Mouse (Mus musculus) kidney, embryonic 14.5 days (tissue): ENCODE results near the gene Cbr2. TPM values are rescaled to one million over a fixed set of nuclear protein-coding genes. Genes with fewer than 3 reads are reported as not detected.

Experiments
- ATAC-seq: fragments of 200-750 bp; cut with Nextera tagmentation; 2 replicates; pipeline ENCODE4 v1.8.0; 2017; ENCODE audit warnings: moderate number of reproducible peaks, mild to moderate bottlenecking, moderate TSS enrichment, moderate library complexity; ENCODE audit not compliant: low FRiP score, low TSS enrichment
- H3K27ac ChIP-seq: fragments of 300-500 bp; sonication (generic); 2 replicates; pipeline ENCODE4 v1.5.1; 2014; ENCODE audit warnings: low read depth, mild to moderate bottlenecking, low read length, moderate library complexity, mixed read lengths
- H3K27me3 ChIP-seq: fragments of 300-500 bp; sonication (generic); 2 replicates; pipeline ENCODE4 v1.6.1; 2014; ENCODE audit warnings: mild to moderate bottlenecking, low read length; ENCODE audit not compliant: control insufficient read depth, insufficient read depth
- H3K36me3 ChIP-seq: fragments of 300-500 bp; sonication (generic); 2 replicates; pipeline ENCODE4 v1.6.1; 2014; ENCODE audit warnings: low read length, mixed read lengths; ENCODE audit not compliant: control insufficient read depth, insufficient read depth
- H3K4me1 ChIP-seq: fragments of 300-500 bp; sonication (generic); 2 replicates; pipeline ENCODE4 v1.6.1; 2014; ENCODE audit warnings: low read length, mixed read lengths; ENCODE audit not compliant: control insufficient read depth, insufficient read depth
- H3K4me2 ChIP-seq: fragments of 300-500 bp; sonication (generic); replicated peaks from 2 replicates; pipeline ENCODE4 v1.6.1; 2014; ENCODE audit warnings: low read depth, mild to moderate bottlenecking, low read length
- H3K4me3 ChIP-seq: fragments of 300-500 bp; sonication (generic); 2 replicates; pipeline ENCODE4 v1.5.1; 2014; ENCODE audit warnings: mild to moderate bottlenecking, low read length
- H3K9ac ChIP-seq: fragments of 300-500 bp; sonication (generic); 2 replicates; pipeline ENCODE4 v1.6.1; 2014; ENCODE audit warnings: low read depth, mild to moderate bottlenecking, low read length, moderate library complexity
- H3K9me3 ChIP-seq: fragments of 300-500 bp; sonication (generic); 2 replicates; pipeline ENCODE4 v1.6.1; 2016; ENCODE audit warnings: low read length; ENCODE audit not compliant: control insufficient read depth
- WGBS: fragments of 180-500 bp; shearing (Covaris S2); extraction: QIAGEN DNeasy Blood & Tissue Kit; methylation state at CpG from one replicate; pipeline ENCODE4 v1.1.7; 2014; 5-methylcytosine and 5-hydroxymethylcytosine counted together
- polyA plus RNA-seq: library from polyadenylated mRNA; unstranded; fragments of >200 nt; fragmentation: Nextera tagmentation; extraction: Ambion mirVana; gene quantifications from 2 replicates; pipeline ENCODE4 v1.2.1, GENCODE M21; 2014

Gene Cbr2
- polyA plus RNA-seq, 1 experiment from 2014 or later, result 0.47 TPM

- no peak for ATAC-seq
- WGBS, result 24% methylated on average over 5 of the region's 5 CpGs
Measured at GRCm38 (mm10) chr11:120707969-120708368, 23.9 kb downstream of the Cbr2 start.

GRCm38 (mm10) chr11:120707225-120707624 lies 24.7 kb downstream of the Cbr2 start:
- H3K9ac ChIP-seq, result 0 out of 2 replicates have a peak overlapping the region, but pooled peaks have one; percentile 28

More at GRCm38 (mm10) chr11:120707969-120708368, 23.9 kb downstream of the Cbr2 start:
- Histone ChIP-seq H3K36me3 (peaks cover 18% of the 10 kb centered on the region), H3K4me2 (no peak overlapping the region), H3K4me1 (peaks cover 55% of the 10 kb centered on the region), H3K4me3 (no peak overlapping the region), H3K27me3 (no peaks in the 10 kb centered on the region), H3K9me3 (no peaks in the 10 kb centered on the region), H3K9ac (no peak overlapping the region), H3K27ac (peak overlapping the region; percentile 55)

DNA sequence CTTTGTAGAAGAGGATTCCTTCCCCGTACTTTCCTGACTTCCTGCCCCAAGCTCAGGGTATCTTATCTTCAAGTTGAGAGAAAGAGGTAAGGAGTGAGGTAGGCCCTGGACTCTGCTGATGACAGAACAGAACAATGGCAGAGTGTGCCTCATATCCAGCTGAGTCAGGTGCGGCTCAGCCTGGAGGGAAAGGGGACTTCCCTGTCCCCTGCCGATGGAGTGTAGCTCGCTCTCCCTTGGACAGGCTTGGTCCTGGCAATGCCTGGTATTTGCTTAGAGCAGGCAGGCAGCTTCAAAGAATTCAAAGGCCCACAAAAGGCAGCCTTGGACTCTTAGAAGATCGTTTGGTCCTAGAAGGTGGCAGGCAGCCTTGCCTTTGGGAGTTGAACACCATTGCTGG lies 25.8 kb downstream of the Cbr2 start:
- Histone ChIP-seq H3K9ac (peak overlapping the region; percentile 28; the same call in 1 of the 2 replicates), H3K27me3 (no peaks in the 10 kb centered on the region), H3K27ac (peak overlapping the region; percentile 71; the same call in 1 of the 2 replicates), H3K4me2 (no peak overlapping the region), H3K9me3 (no peaks in the 10 kb centered on the region), H3K36me3 (peaks cover 27% of the 10 kb centered on the region), H3K4me3 (no peak overlapping the region), H3K4me1 (peaks cover 49% of the 10 kb centered on the region)
- WGBS, result 60% methylated on average over 5 of the region's 5 CpGs
- ATAC-seq, result no peak

More at GRCm38 (mm10) chr11:120707225-120707624, 24.7 kb downstream of the Cbr2 start:
- Histone ChIP-seq H3K27me3 (no peaks in the 10 kb centered on the region), H3K4me2 (no peak overlapping the region), H3K36me3 (peaks cover 22% of the 10 kb centered on the region), H3K4me1 (peaks cover 49% of the 10 kb centered on the region), H3K9me3 (no peaks in the 10 kb centered on the region), H3K27ac (peak overlapping the region; percentile 71), H3K4me3 (no peak overlapping the region)
- ATAC-seq, result no peak; the same call in 1 of the 2 replicates
- WGBS, result 3% methylated on average over 12 of the region's 12 CpGs

DNA sequence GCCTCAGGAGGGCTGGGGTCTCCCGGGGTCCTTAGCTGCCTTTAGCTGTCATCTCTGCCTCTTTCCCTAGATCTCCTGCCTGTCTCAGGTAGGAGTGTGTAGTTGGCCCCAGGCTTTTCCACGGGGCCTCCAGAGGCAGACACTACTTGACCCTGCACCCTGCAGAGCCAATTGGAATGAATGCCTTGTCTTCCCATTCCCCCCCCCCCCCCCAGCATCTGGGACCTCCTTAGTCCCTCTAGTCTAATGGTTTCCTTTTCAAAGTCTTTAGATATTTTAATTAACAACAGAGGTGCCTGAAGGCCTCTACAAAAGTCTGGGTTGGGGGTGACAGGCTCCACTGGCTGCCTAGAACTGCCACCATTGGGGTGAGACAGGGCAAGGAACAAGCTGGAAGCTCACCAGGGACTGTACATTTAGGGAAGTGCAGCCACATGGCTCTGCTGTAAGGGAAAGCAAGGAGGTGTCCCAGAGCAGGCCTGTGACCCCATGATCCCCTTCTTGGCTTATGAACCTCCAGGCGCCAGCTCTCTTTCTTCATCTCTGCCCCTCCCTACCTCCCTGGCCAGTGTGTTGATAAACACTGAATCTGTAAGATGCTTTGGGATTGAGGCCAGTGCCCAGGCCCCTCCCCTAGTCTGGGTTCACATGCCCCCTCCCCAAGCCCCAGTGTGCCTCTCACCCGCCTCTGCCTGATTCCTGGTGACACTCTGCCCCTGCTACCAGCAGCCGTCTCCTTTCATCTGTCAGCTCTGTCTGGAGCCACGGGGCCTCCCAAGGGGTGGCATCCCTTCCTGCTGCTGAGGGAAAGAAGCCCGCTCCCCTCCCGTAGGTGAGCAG lies 27.2 kb downstream of the Cbr2 start:
- peak overlapping the region; percentile 65; the same call in 1 of the 2 replicates for H3K27ac ChIP-seq
- peak overlapping the region; percentile 34; the same call in 1 of the 2 replicates for H3K9ac ChIP-seq
- H3K4me2 ChIP-seq, result no peak overlapping the region
- WGBS, result 18% methylated on average over 8 of the region's 8 CpGs
- H3K4me1 ChIP-seq, result peaks cover 44% of the 10 kb centered on the region
- H3K9me3 ChIP-seq, result no peaks in the 10 kb centered on the region
- H3K4me3 ChIP-seq, result no peak overlapping the region
- H3K27me3 ChIP-seq, result no peaks in the 10 kb centered on the region
- peak; percentile 71 for ATAC-seq
- H3K36me3 ChIP-seq, result peaks cover 21% of the 10 kb centered on the region

DNA sequence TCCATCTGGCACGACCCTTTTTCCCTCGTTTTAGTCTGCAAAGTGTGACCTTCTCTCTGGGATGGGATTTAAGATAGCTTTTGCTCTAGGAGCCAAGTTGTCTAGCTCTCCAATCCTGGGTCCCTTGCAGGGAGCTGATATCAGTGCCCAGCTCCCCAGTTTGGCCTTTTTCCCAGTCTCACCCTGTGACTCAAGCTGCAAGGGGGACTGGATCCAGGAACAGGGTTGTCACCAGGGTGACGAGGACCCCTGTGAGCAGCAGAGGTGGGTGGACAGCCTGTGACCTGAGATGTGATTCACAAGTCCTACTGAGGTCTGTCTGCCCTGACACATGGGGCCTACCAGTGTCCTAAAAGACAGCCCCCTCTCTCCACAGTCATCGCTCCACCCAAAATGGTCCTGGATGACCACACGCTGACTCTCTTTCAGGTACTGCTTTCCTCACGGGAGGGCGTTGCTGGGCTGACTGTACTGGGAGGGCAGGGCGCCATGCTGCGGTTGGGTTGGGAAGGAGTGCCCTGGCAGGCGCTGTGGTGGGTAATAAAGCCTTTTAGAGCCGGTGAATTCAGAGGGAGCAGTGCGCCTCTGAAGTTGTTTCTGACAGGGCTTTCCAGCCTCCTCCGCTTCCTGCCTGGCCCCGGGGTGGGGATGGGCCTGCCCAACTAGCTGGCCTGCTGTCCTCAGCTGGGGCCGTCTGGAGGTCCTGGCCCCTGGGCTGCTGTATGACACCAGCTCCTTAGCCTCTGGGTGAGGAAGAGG lies 28.0 kb downstream of the Cbr2 start:
- H3K4me2 ChIP-seq, result no peak overlapping the region
- H3K27ac ChIP-seq, result peak overlapping the region; percentile 56; the same call in 1 of the 2 replicates
- 32% methylated on average over 15 of the region's 15 CpGs for WGBS
- peak overlapping the region; percentile 34; the same call in 1 of the 2 replicates for H3K9ac ChIP-seq
- H3K36me3 ChIP-seq, result peaks cover 20% of the 10 kb centered on the region
- H3K9me3 ChIP-seq, result no peaks in the 10 kb centered on the region
- no peaks in the 10 kb centered on the region for H3K27me3 ChIP-seq
- no peak for ATAC-seq
- no peak overlapping the region for H3K4me3 ChIP-seq
- H3K4me1 ChIP-seq, result peaks cover 44% of the 10 kb centered on the region

- ATAC-seq, result peak; percentile 18; the same call in 1 of the 2 replicates
- 0 out of 2 replicates have a peak overlapping the region, but pooled peaks have one; percentile 25 for H3K9ac ChIP-seq
Measured at GRCm38 (mm10) chr11:120697741-120698140, 34.2 kb downstream of the Cbr2 start.

GRCm38 (mm10) chr11:120696568-120696967 lies 35.3 kb downstream of the Cbr2 start:
- no peak overlapping the region for H3K9ac ChIP-seq
- H3K36me3 ChIP-seq, result peaks cover 17% of the 10 kb centered on the region
- no peaks in the 10 kb centered on the region for H3K27me3 ChIP-seq
- 88% methylated on average over 6 of the region's 6 CpGs for WGBS
- H3K27ac ChIP-seq, result peak overlapping the region; percentile 33; the same call in 1 of the 2 replicates
- H3K4me1 ChIP-seq, result peaks cover 40% of the 10 kb centered on the region
- no peaks in the 10 kb centered on the region for H3K9me3 ChIP-seq
- no peak overlapping the region for H3K4me2 ChIP-seq
- ATAC-seq, result no peak
- H3K4me3 ChIP-seq, result no peak overlapping the region

More at GRCm38 (mm10) chr11:120697741-120698140, 34.2 kb downstream of the Cbr2 start:
- no peak overlapping the region for H3K4me3 ChIP-seq
- H3K4me2 ChIP-seq, result no peak overlapping the region
- WGBS, result 28% methylated on average over 10 of the region's 10 CpGs
- H3K27me3 ChIP-seq, result no peaks in the 10 kb centered on the region
- no peaks in the 10 kb centered on the region for H3K9me3 ChIP-seq
- H3K27ac ChIP-seq, result peak overlapping the region; percentile 62
- H3K36me3 ChIP-seq, result peaks cover 24% of the 10 kb centered on the region
- H3K4me1 ChIP-seq, result peaks cover 40% of the 10 kb centered on the region

DNA sequence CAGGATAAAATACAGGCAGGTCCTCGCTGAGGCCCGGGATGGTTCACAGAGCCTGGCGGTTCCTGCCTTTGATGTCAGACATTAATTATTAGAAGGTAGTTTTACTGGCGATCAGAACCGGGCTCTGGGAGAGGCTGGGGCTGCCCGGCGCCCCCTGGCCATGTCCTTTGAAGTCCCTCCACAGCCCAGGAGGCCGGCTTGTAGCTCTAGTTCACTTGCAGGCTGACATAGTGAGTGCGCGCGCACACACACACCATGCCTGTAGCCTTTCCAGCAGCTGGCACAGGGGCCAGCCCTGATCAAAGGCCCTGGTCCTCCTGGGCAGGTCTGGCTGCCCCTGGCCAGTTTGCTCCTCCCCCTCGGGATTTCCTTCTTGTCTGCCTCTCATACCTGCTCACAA lies 36.3 kb downstream of the Cbr2 start:
- H3K9me3 ChIP-seq, result no peaks in the 10 kb centered on the region
- H3K9ac ChIP-seq, result no peak overlapping the region
- no peak overlapping the region for H3K4me2 ChIP-seq
- H3K4me1 ChIP-seq, result peaks cover 40% of the 10 kb centered on the region
- no peak overlapping the region for H3K4me3 ChIP-seq
- peak; percentile 87 for ATAC-seq
- H3K27ac ChIP-seq, result peak overlapping the region; percentile 33; the same call in 1 of the 2 replicates
- no peaks in the 10 kb centered on the region for H3K27me3 ChIP-seq
- peaks cover 12% of the 10 kb centered on the region; the same call in 1 of the 2 replicates for H3K36me3 ChIP-seq
- WGBS, result 13% methylated on average over 12 of the region's 12 CpGs
